Mouse (Mus musculus): Measurements from ENCODE around the gene Tsg101. TPM values are rescaled to one million over a fixed set of nuclear protein-coding genes. Genes with fewer than 3 reads are reported as not detected.
A peak's percentile ranks its signal among the peaks of the same experiment; 100 is the strongest.

Gene Tsg101
- polyA plus RNA-seq (2016; fragmentation: Nextera tagmentation; extraction: Ambion mirVana): 185 and 190 TPM in 2 replicates

GRCm38 (mm10) chr7:46919551-46920176, at the start of gene Tsg101:
Gene Tsg101, minus strand, starts transcription at chr7:46919969.
- Histone ChIP-seq H3K4me3 (peak within 1 kb of the TSS; percentile 59), H3K27me3 (replicated peaks) (no peaks in the 10 kb centered on the region), H3K4me1 (replicated peaks) (peaks cover 28% of the 10 kb centered on the region), H3K9ac (peak within 1 kb of the TSS; percentile 85), H3K36me3 (peaks cover 13% of the 10 kb centered on the region), H3K4me2 (peak within 1 kb of the TSS; percentile 71), H3K9me3 (replicated peaks) (no peaks in the 10 kb centered on the region), H3K27ac (ENCODE audit: poor library complexity, severe bottlenecking) (peak within 1 kb of the TSS; percentile 87)
- under 1% methylated on average over 74 of the region's 75 CpGs for WGBS
- ATAC-seq (ENCODE audit: insufficient number of reproducible peaks, low FRiP score): peak; percentile 94

GRCm38 (mm10) chr7:46964070-46964469, 44.3 kb upstream of the Tsg101 start:
- no peaks in the 10 kb centered on the region for H3K9me3 ChIP-seq (replicated peaks)
- no peak for ATAC-seq (ENCODE audit: insufficient number of reproducible peaks, low FRiP score)
- 78% methylated on average over 7 of the region's 7 CpGs for WGBS
- H3K9ac ChIP-seq: no peak overlapping the region
- H3K36me3 ChIP-seq: no peaks in the 10 kb centered on the region
- 0 out of 2 replicates have a peak, but pooled peaks cover 3% of the 10 kb centered on the region for H3K27me3 ChIP-seq (replicated peaks)
- H3K4me1 ChIP-seq (replicated peaks): peaks cover 17% of the 10 kb centered on the region
- H3K4me3 ChIP-seq: no peak overlapping the region
- no peak overlapping the region for H3K27ac ChIP-seq (ENCODE audit: poor library complexity, severe bottlenecking)
- no peak overlapping the region for H3K4me2 ChIP-seq

- 0 out of 2 replicates have a peak, but pooled peaks cover 3% of the 10 kb centered on the region for H3K27me3 ChIP-seq (replicated peaks)
- H3K4me1 ChIP-seq (replicated peaks): peaks cover 19% of the 10 kb centered on the region
- 1% methylated on average over 9 of the region's 9 CpGs for WGBS
- peak; percentile 57; the same call in 1 of the 2 replicates for ATAC-seq (ENCODE audit: insufficient number of reproducible peaks, low FRiP score)
- H3K36me3 ChIP-seq: no peaks in the 10 kb centered on the region
- peak overlapping the region; percentile 55; the same call in 1 of the 2 replicates for H3K9ac ChIP-seq
- H3K4me3 ChIP-seq: 0 out of 2 replicates have a peak overlapping the region, but pooled peaks have one; percentile 14
- H3K4me2 ChIP-seq: peak overlapping the region; percentile 49
- no peaks in the 10 kb centered on the region for H3K9me3 ChIP-seq (replicated peaks)
- peak overlapping the region; percentile 72 for H3K27ac ChIP-seq (ENCODE audit: poor library complexity, severe bottlenecking)
Measured at GRCm38 (mm10) chr7:46962806-46963618, 43.2 kb upstream of the Tsg101 start.

DNA sequence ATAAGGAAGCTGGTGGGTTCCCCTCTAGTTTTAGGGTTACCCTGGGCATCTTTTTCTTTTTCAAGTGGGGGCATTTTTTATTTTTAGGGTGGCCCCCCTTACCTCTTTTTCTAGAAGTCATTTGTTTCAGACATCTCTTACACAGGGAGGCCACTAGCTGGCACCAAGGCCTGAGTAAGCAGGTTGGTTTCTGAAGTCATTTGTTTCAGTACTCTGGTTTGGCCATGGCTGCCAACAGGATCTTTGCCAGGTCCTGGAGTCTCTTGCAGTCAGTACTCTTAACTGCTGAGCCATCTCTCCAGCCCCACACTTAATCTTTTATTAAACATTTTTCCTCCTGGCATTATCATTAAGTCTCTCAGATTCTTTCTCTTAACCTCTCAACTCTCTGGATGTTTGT, 42.4 kb upstream of the Tsg101 start:
- Histone ChIP-seq H3K9me3 (replicated peaks) (no peaks in the 10 kb centered on the region), H3K27ac (ENCODE audit: poor library complexity, severe bottlenecking) (peak overlapping the region; percentile 72), H3K4me2 (no peak overlapping the region), H3K4me1 (replicated peaks) (peaks cover 26% of the 10 kb centered on the region), H3K36me3 (no peaks in the 10 kb centered on the region), H3K9ac (no peak overlapping the region), H3K4me3 (no peak overlapping the region), H3K27me3 (replicated peaks) (0 out of 2 replicates have a peak, but pooled peaks cover 3% of the 10 kb centered on the region)
- ATAC-seq (ENCODE audit: insufficient number of reproducible peaks, low FRiP score): no peak

DNA sequence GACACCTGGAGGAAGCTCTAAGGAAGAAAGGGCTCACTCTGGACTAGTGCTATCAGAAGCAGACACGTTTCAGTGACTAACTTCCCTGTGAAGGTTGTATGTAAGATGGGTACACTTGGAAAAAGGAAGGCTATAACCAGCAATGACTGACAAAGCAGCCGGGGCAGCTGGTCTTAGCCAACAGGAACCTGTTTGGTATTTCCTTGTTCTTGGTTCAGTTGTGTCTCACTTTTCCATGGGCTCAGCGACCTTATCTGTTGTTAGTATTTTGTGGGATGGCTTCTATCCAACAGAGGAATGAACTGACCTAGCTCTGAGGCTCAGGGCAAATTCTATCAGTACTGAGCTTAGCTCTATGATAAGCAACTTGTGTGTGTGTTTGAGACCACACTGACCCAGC, 41.2 kb upstream of the Tsg101 start:
- no peak overlapping the region for H3K4me3 ChIP-seq
- H3K27ac ChIP-seq (ENCODE audit: poor library complexity, severe bottlenecking): peak overlapping the region; percentile 14; the same call in 1 of the 2 replicates
- H3K27me3 ChIP-seq (replicated peaks): 0 out of 2 replicates have a peak, but pooled peaks cover 3% of the 10 kb centered on the region
- WGBS: 41% methylated on average over 3 of the region's 3 CpGs
- H3K36me3 ChIP-seq: 0 out of 2 replicates have a peak, but pooled peaks cover 3% of the 10 kb centered on the region
- no peak overlapping the region for H3K4me2 ChIP-seq
- no peak for ATAC-seq (ENCODE audit: insufficient number of reproducible peaks, low FRiP score)
- no peak overlapping the region for H3K9ac ChIP-seq
- H3K9me3 ChIP-seq (replicated peaks): no peaks in the 10 kb centered on the region
- H3K4me1 ChIP-seq (replicated peaks): peaks cover 26% of the 10 kb centered on the region

- Histone ChIP-seq H3K4me2 (peak overlapping the region; percentile 91), H3K4me3 (peak overlapping the region; percentile 90), H3K27ac (ENCODE audit: poor library complexity, severe bottlenecking) (no peak overlapping the region), H3K4me1 (replicated peaks) (peaks cover 26% of the 10 kb centered on the region), H3K9ac (peak overlapping the region; percentile 92), H3K9me3 (replicated peaks) (no peaks in the 10 kb centered on the region), H3K27me3 (replicated peaks) (0 out of 2 replicates have a peak, but pooled peaks cover 3% of the 10 kb centered on the region), H3K36me3 (peaks cover 20% of the 10 kb centered on the region)
- 15% methylated on average over 9 of the region's 9 CpGs for WGBS
- ATAC-seq (ENCODE audit: insufficient number of reproducible peaks, low FRiP score): no peak
Measured at GRCm38 (mm10) chr7:46958853-46959252, 39.1 kb upstream of the Tsg101 start.

DNA sequence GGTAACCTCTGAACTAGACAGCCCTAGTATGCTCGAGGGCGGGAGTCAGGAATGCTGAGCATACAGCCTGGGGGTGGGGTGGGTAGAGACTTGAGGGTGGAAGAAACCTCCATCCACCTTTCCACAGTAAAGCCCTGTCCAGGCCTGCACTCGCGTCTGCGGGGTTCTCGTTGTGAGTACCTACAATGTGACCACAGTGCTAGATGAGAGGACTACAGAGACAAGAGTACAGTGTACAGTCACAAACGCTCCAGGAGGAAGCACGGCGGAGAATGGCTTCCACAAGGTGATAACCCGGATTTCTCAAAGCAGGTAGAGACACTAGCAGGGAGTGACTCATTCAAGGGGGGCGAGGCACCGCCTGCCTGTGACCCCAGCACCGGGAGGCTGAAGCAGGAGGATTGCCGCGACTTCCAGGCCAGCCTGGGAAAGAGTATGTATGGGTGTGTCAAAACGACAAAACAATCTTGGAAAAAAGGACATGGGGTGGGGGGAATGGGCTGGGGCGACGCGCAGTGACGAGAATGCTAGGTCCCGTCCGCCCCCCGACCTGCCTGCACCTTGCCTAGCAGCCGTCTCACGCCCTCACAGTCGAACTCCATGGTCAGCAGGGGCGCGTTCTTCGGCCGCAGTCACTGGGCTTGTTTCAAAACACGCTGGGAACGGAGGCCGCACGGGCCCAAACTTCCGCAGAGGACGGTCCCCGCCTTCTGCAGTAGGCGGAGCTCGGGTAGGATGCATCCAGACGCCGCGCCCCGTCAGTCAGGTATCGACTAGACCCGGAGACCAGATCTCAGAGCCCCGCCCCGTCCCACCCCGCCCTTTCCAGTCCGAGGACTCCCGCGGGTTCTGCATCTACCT, 38.3 kb upstream of the Tsg101 start, which contains the start of gene Uevld:
Gene Uevld, minus strand, starts transcription at position 697 of the 861 bp plus-strand sequence.
- no peaks in the 10 kb centered on the region for H3K9me3 ChIP-seq (replicated peaks)
- H3K4me3 ChIP-seq: peak within 1 kb of the TSS; percentile 90
- peak within 1 kb of the TSS; percentile 92 for H3K9ac ChIP-seq
- H3K4me2 ChIP-seq: peak within 1 kb of the TSS; percentile 91
- ATAC-seq (ENCODE audit: insufficient number of reproducible peaks, low FRiP score): peak; percentile 91
- WGBS: 1% methylated on average over 51 of the region's 51 CpGs
- 0 out of 2 replicates have a peak, but pooled peaks cover 3% of the 10 kb centered on the region for H3K27me3 ChIP-seq (replicated peaks)
- peaks cover 27% of the 10 kb centered on the region for H3K36me3 ChIP-seq
- H3K27ac ChIP-seq (ENCODE audit: poor library complexity, severe bottlenecking): peak within 1 kb of the TSS; percentile 54; the same call in 1 of the 2 replicates
- H3K4me1 ChIP-seq (replicated peaks): peaks cover 25% of the 10 kb centered on the region

GRCm38 (mm10) chr7:46935847-46936246, 16.1 kb upstream of the Tsg101 start:
- Histone ChIP-seq H3K4me2 (no peak overlapping the region), H3K27me3 (replicated peaks) (no peaks in the 10 kb centered on the region), H3K36me3 (peaks cover 70% of the 10 kb centered on the region), H3K9ac (no peak overlapping the region), H3K4me1 (replicated peaks) (peaks cover 5% of the 10 kb centered on the region), H3K27ac (ENCODE audit: poor library complexity, severe bottlenecking) (no peak overlapping the region), H3K9me3 (replicated peaks) (no peaks in the 10 kb centered on the region), H3K4me3 (no peak overlapping the region)
- 58% methylated on average over 4 of the region's 4 CpGs for WGBS
- no peak for ATAC-seq (ENCODE audit: insufficient number of reproducible peaks, low FRiP score)

- Histone ChIP-seq H3K9me3 (replicated peaks) (no peaks in the 10 kb centered on the region), H3K27me3 (replicated peaks) (no peaks in the 10 kb centered on the region), H3K9ac (no peak overlapping the region), H3K4me1 (replicated peaks) (no peaks in the 10 kb centered on the region), H3K4me2 (no peak overlapping the region), H3K4me3 (no peak overlapping the region), H3K36me3 (peaks cover 68% of the 10 kb centered on the region), H3K27ac (ENCODE audit: poor library complexity, severe bottlenecking) (no peak overlapping the region)
- no peak for ATAC-seq (ENCODE audit: insufficient number of reproducible peaks, low FRiP score)
- WGBS: 82% methylated on average over 8 of the region's 8 CpGs
Measured at GRCm38 (mm10) chr7:46934788-46935187, 15.0 kb upstream of the Tsg101 start.

DNA sequence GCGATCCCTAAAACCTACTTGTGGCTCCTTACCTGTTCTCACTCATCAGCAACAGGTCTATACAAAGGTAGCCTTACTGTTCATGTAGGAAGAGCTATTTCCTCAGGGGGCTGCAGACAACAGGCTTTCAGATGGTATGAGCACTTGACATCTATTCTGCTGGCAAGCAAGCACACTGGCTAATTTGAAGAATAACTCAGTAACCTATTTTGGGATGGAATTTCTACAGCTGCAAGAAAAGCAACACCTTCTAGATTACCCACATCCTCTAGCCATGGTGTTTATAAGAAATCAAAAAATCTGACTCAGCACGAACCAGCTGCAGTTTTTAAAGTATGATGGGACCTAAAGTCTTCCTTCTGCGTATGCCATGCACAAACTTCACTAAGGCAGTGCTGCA, 11.6 kb upstream of the Tsg101 start:
- Histone ChIP-seq H3K4me2 (no peak overlapping the region), H3K9ac (no peak overlapping the region), H3K27ac (ENCODE audit: poor library complexity, severe bottlenecking) (no peak overlapping the region), H3K9me3 (replicated peaks) (no peaks in the 10 kb centered on the region), H3K4me3 (no peak overlapping the region), H3K4me1 (replicated peaks) (no peaks in the 10 kb centered on the region), H3K27me3 (replicated peaks) (no peaks in the 10 kb centered on the region), H3K36me3 (peaks cover 65% of the 10 kb centered on the region)
- 87% methylated on average over 3 of the region's 3 CpGs for WGBS
- ATAC-seq (ENCODE audit: insufficient number of reproducible peaks, low FRiP score): no peak

Data from heart, embryonic 12.5 days (tissue).